Mouse (Mus musculus) MEL (cell line): ENCODE measurements at regions not wholly inside any gene's neighbourhood (a gene's known extent, or its start where the extent isn't known, plus 50 kb on each side); places are given as distances from the start of the nearest gene placed in this dataset.
"Not testable (repeated sequence)": the region's sequence is repeated elsewhere in the genome, so short reads cannot be mapped to it uniquely, and the experiment has no call there.

Experiments used
- DNase-seq: peaks from one replicate; pipeline ENCODE4 v3.0.0; 2011; ENCODE audit warnings: low read depth, low spot score
- H3K27ac ChIP-seq: 2 replicates; pipeline ENCODE4 v1.5.1; 2012; ENCODE audit warnings: low read depth, mild to moderate bottlenecking, control low read depth, low read length, moderate library complexity; ENCODE audit not compliant: control insufficient read depth
- H3K27me3 ChIP-seq, 2 experiments: fragments of 150-350 bp in 1 of 2; sonication (generic) in 1 of 2; 2 replicates each; pipeline ENCODE4 v1.6.1; 2012; ENCODE audit warnings: low read length in 2 of 2, mild to moderate bottlenecking in 2 of 2, improper control_type of control experiment in 1 of 2, moderate library complexity in 1 of 2; ENCODE audit not compliant: insufficient read depth in 2 of 2, control insufficient read depth in 1 of 2
- H3K36me3 ChIP-seq, 2 experiments: 2 replicates each; pipeline ENCODE4 v1.6.1; 2012 to 2014; ENCODE audit warnings: low read length in 2 of 2, improper control_type of control experiment in 1 of 2, inconsistent platforms in 1 of 2, mild to moderate bottlenecking in 1 of 2; ENCODE audit not compliant: insufficient read depth in 2 of 2, control insufficient read depth in 1 of 2
- H3K4me1 ChIP-seq, 2 experiments: fragments of 150-350 bp in 1 of 2; sonication (generic) in 1 of 2; 2 replicates each; pipeline ENCODE4 v1.6.1; 2012; ENCODE audit warnings: low read length in 2 of 2, improper control_type of control experiment in 1 of 2, mild to moderate bottlenecking in 1 of 2; ENCODE audit not compliant: insufficient read depth in 2 of 2, control insufficient read depth in 1 of 2
- H3K4me3 ChIP-seq, 2 experiments: fragments of 150-350 bp in 1 of 2; sonication (generic) in 1 of 2; 2 replicates each; pipeline ENCODE4 v1.5.1; 2012; ENCODE audit warnings: low read depth in 2 of 2, low read length in 2 of 2, mild to moderate bottlenecking in 2 of 2, moderate library complexity in 2 of 2, control low read depth in 1 of 2, improper control_type of control experiment in 1 of 2; ENCODE audit not compliant: control insufficient read depth in 1 of 2, insufficient read depth in 1 of 2
- H3K79me2 ChIP-seq: 2 replicates; pipeline ENCODE4 v1.6.1; 2012; ENCODE audit warnings: mild to moderate bottlenecking, low read length, moderate library complexity; ENCODE audit not compliant: control insufficient read depth, poor library complexity, insufficient read depth
- H3K9ac ChIP-seq: 2 replicates; pipeline ENCODE4 v1.6.1; 2012; ENCODE audit warnings: low read depth, mild to moderate bottlenecking, control low read depth, low read length, moderate library complexity; ENCODE audit not compliant: control insufficient read depth, poor library complexity, severe bottlenecking
- H3K9me3 ChIP-seq: fragments of 150-350 bp; sonication (generic); replicated peaks from 2 replicates; pipeline ENCODE4 v1.6.1; 2012; ENCODE audit warnings: mild to moderate bottlenecking, low read length, improper control_type of control experiment, moderate library complexity; ENCODE audit not compliant: insufficient read depth
- CTCF ChIP-seq, 3 experiments: IDR thresholded peaks in 2 of 3; conservative IDR thresholded peaks in 1 of 3; 2 replicates each; pipeline ENCODE4 v1.5.1; 2011 to 2012; ENCODE audit warnings: low read length in 3 of 3, low read depth in 2 of 3, mild to moderate bottlenecking in 2 of 3, improper control_type of control experiment in 1 of 3, inconsistent platforms in 1 of 3, mixed read lengths in 1 of 3, moderate library complexity in 1 of 3; ENCODE audit not compliant: control insufficient read depth in 1 of 3, insufficient read depth in 1 of 3, poor library complexity in 1 of 3, severe bottlenecking in 1 of 3
- ELF1 ChIP-seq: IDR thresholded peaks from 2 replicates; pipeline ENCODE4 v1.6.1; 2014; ENCODE audit warnings: low read depth, mild to moderate bottlenecking, inconsistent platforms, low read length, improper control_type of control experiment, moderate library complexity
- ETS1 ChIP-seq: IDR thresholded peaks from 2 replicates; pipeline ENCODE4 v1.6.1; 2012; ENCODE audit warnings: low read depth, mild to moderate bottlenecking, inconsistent platforms, low read length, improper control_type of control experiment, moderate library complexity
- GABPA ChIP-seq: IDR thresholded peaks from 2 replicates; pipeline ENCODE4 v1.6.1; 2012; ENCODE audit warnings: low read depth, mild to moderate bottlenecking, inconsistent platforms, low read length, improper control_type of control experiment, moderate library complexity
- JUND ChIP-seq: IDR thresholded peaks from 2 replicates; pipeline ENCODE4 v1.6.1; 2011; ENCODE audit warnings: low read depth, mild to moderate bottlenecking, improper control_type of control experiment, low read length
- MAX ChIP-seq: IDR thresholded peaks from 2 replicates; pipeline ENCODE4 v1.6.1; 2011; ENCODE audit warnings: low read length, improper control_type of control experiment
- MYB ChIP-seq: IDR thresholded peaks from 2 replicates; pipeline ENCODE4 v1.6.1; 2011; ENCODE audit warnings: mild to moderate bottlenecking, low read depth, low read length, improper control_type of control experiment
- MYC ChIP-seq: IDR thresholded peaks from 2 replicates; pipeline ENCODE4 v1.6.1; 2011; ENCODE audit warnings: low read depth, mild to moderate bottlenecking, low read length, improper control_type of control experiment, moderate library complexity
- NELFE ChIP-seq: IDR thresholded peaks from 2 replicates; pipeline ENCODE4 v1.6.1; 2011; ENCODE audit warnings: low read depth, low read length, improper control_type of control experiment
- NRF1 ChIP-seq: IDR thresholded peaks from 2 replicates; pipeline ENCODE4 v1.6.1; 2014; ENCODE audit warnings: low read depth, mild to moderate bottlenecking, inconsistent platforms, low read length, improper control_type of control experiment, moderate library complexity; ENCODE audit not compliant: poor library complexity, insufficient read depth, severe bottlenecking
- POLR2AphosphoS2 ChIP-seq: IDR thresholded peaks from 2 replicates; pipeline ENCODE4 v1.6.1; 2011; ENCODE audit warnings: low read length, improper control_type of control experiment
- SIN3A ChIP-seq: IDR thresholded peaks from 2 replicates; pipeline ENCODE4 v1.6.1; 2012; ENCODE audit warnings: low read length, improper control_type of control experiment, inconsistent platforms
- TAL1 ChIP-seq: IDR thresholded peaks from 2 replicates; pipeline ENCODE4 v1.6.1; 2012; ENCODE audit warnings: mild to moderate bottlenecking, inconsistent platforms, low read length, moderate library complexity, mixed read lengths
- TBP ChIP-seq: IDR thresholded peaks from 2 replicates; pipeline ENCODE4 v1.8.0; 2011; ENCODE audit warnings: low read depth, low read length, improper control_type of control experiment
- TCF12 ChIP-seq: IDR thresholded peaks from 2 replicates; pipeline ENCODE4 v1.6.1; 2014; ENCODE audit warnings: low read depth, mild to moderate bottlenecking, inconsistent platforms, low read length, improper control_type of control experiment, moderate library complexity
- ZKSCAN1 ChIP-seq: IDR thresholded peaks from 2 replicates; pipeline ENCODE4 v1.6.1; 2012; ENCODE audit warnings: low read depth, mild to moderate bottlenecking, inconsistent platforms, low read length, improper control_type of control experiment, moderate library complexity
- ZNF384 ChIP-seq: IDR thresholded peaks from 2 replicates; pipeline ENCODE4 v1.6.1; 2012; ENCODE audit warnings: low read depth, mild to moderate bottlenecking, inconsistent platforms, low read length, improper control_type of control experiment

GRCm38 (mm10) chr6:63044984-63045383 lies 210.7 kb upstream of the Grid2 start:
- Histone ChIP-seq H3K4me1 (no peaks in the 10 kb centered on the region), H3K27ac (no peak overlapping the region), H3K79me2 (no peaks in the 10 kb centered on the region), H3K36me3 (no peaks in the 10 kb centered on the region), H3K4me3 (no peak overlapping the region), H3K9ac (no peak overlapping the region), H3K27me3 (no peaks in the 10 kb centered on the region), H3K9me3 (no peaks in the 10 kb centered on the region)
- peak; percentile 2 for DNase-seq
- TF ChIP-seq TCF12, result peak; percentile 59; the same call in 1 of the 2 replicates
- no peak for TF ChIP-seq MYB
- TF ChIP-seq JUND, result no peak
- no peak for TF ChIP-seq MAX
- no peak for TF ChIP-seq TAL1

- H3K27ac ChIP-seq, H3K27me3 ChIP-seq, H3K36me3 ChIP-seq, H3K4me1 ChIP-seq, H3K79me2 ChIP-seq, DNase-seq, H3K4me3 ChIP-seq, H3K9me3 ChIP-seq, H3K9ac ChIP-seq: not testable (repeated sequence)
These were observed 191.1 kb upstream of the Grid2 start for GRCm38 (mm10) chr6:63064576-63064975.

DNA sequence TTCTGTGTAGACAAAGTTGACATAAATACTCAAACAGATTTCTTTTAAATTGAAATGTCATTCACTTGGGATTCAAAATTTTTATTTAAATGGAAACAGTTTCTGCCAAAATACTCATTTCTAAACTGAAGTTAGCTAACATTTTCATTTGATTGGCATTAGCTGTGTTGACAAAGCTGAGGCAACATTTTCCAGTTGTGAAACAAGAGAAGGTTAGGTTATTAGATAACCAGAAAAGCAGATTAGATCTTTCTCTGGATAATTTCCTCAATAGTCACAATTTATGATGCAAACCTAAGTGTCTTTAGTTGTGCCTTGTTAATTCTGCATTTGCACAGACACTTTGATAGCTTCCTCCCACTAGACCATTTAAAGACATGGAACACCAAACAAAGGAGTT lies 167.5 kb upstream of the Grid2 start:
- H3K79me2 ChIP-seq, result no peaks in the 10 kb centered on the region
- H3K27me3 ChIP-seq, result no peaks in the 10 kb centered on the region
- no peak overlapping the region for H3K9ac ChIP-seq
- H3K9me3 ChIP-seq, result no peaks in the 10 kb centered on the region
- no peak overlapping the region for H3K4me3 ChIP-seq
- DNase-seq, result no peak
- no peaks in the 10 kb centered on the region for H3K36me3 ChIP-seq
- TF ChIP-seq MYC (no peak), TBP (no peak), MYB (no peak), GABPA (no peak), JUND (no peak), POLR2AphosphoS2 (no peak), ZKSCAN1 (no peak), CTCF (IDR thresholded peaks at IDR 0.05 in 2 of 3, conservative IDR thresholded peaks at IDR 0.05 in 1 of 3; ENCODE audit: control insufficient read depth in 1 of 3, insufficient read depth in 1 of 3, low read depth in 2 of 3, low read length in 3 of 3, poor library complexity in 1 of 3, severe bottlenecking in 1 of 3) (no peak), NRF1 (no peak), ELF1 (no peak), ETS1 (no peak), ZNF384 (no peak), SIN3A (no peak), NELFE (no peak)
- no peaks in the 10 kb centered on the region for H3K4me1 ChIP-seq
- no peak overlapping the region for H3K27ac ChIP-seq

- not testable (repeated sequence) for H3K4me3 ChIP-seq, H3K4me1 ChIP-seq, H3K27me3 ChIP-seq, H3K27ac ChIP-seq, DNase-seq, H3K9ac ChIP-seq, H3K9me3 ChIP-seq, H3K36me3 ChIP-seq, H3K79me2 ChIP-seq
These were observed 126.8 kb upstream of the Grid2 start for GRCm38 (mm10) chr6:63128834-63129233.
